22 mouse cellular contexts compared by ENCODE assay signal in the genomic region with DNA sequence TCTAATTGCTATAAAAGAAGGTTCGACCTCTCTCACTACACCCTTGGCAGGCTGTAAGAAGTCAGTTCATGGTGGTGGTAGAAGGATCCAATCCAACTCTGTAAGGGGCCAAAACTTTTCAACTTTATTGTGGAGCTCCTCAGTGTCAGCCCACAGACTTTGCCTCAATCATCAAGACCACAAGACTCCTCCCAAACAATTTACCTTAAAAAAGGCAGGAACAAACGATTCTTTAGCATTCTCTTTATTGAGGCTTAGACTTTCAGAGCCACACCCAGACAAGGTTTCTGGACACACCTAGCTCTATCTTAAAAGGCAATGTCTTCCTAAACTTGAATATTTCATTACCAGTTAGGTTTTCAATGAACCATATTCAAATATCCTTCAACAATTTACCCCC. TPM values are rescaled to one million over a fixed set of nuclear protein-coding genes. Genes with fewer than 3 reads are reported as not detected.
DNase-seq lines count a peak whose midpoint lies in the region; ATAC-seq and TF ChIP-seq lines count a peak whose summit lies in the region.
"Had no signal": no experiment of that assay in that cellular context is flagged by ENCODE, and none has a peak within 500 bp of the region (broad histone marks: within the 10 kb centered on the region; RNA-seq: fewer than 3 reads in every experiment).

No protein-coding gene starts in this region.

- no peak for TF ChIP-seq CTCF in hindbrain, postnatal 0 days (IDR thresholded peaks at IDR 0.05; ENCODE audit: low read depth)

- no peak overlapping the region for H3K9ac ChIP-seq in hindbrain, postnatal 0 days (replicated peaks; ENCODE audit: low read length)
- H3K9ac ChIP-seq: embryonic facial prominence, embryonic 12.5 days; forebrain, embryonic 12.5 days had no signal

- no peak overlapping the region for H3K4me3 ChIP-seq in hindbrain, postnatal 0 days (ENCODE audit: low read length)
- H3K4me3 ChIP-seq: embryonic facial prominence, embryonic 10.5 days; embryonic facial prominence, embryonic 12.5 days; forebrain, embryonic 10.5 days; forebrain, embryonic 12.5 days had no signal

- H3K4me1 ChIP-seq in hindbrain, postnatal 0 days (ENCODE audit: insufficient read depth, low read length) = no peaks in the 10 kb centered on the region
- H3K4me1 ChIP-seq: embryonic facial prominence, embryonic 10.5 days; embryonic facial prominence, embryonic 12.5 days; forebrain, embryonic 10.5 days; forebrain, embryonic 12.5 days had no signal

- intact Hi-C loops in gastrocnemius, postnatal 14 days (cut with DNase I; ENCODE audit: low total_unique reads) = no loop called here

- ATAC-seq in hindbrain, postnatal 0 days = no peak
- ATAC-seq in erythroid progenitor cell, adult 5-6 weeks (replicated peaks; ENCODE audit: low FRiP score, poor library complexity, severe bottlenecking) = no peak
- ATAC-seq: activated CD4-positive, CD25-positive, alpha-beta regulatory T cell, adult 4 months; forebrain, embryonic 14.5 days; forebrain, embryonic 16.5 days; Patski had no signal

- DNase-seq in ES-CJ7 (ENCODE audit: low read depth, low spot score) = peak; percentile 76
- peak; percentile 57 for DNase-seq in R1 (ENCODE audit: low read depth, low spot score)
- DNase-seq in hindbrain, postnatal 0 days (ENCODE audit: low spot score) = no peak
- no peak for DNase-seq in gastrocnemius, postnatal 14 days
- DNase-seq: adrenal gland, adult 8-10 months; adrenal gland, postnatal 14 days; adrenal gland, postnatal 36 days; cerebellum, adult 11-12 months; cerebellum, adult 2 months; cerebellum, adult 9-10 months; cerebellum, postnatal 10 days; cerebellum, postnatal 25 days had no signal

- WGBS in hindbrain, postnatal 0 days = 78% methylated on average over 2 of the region's 2 CpGs

- peaks cover 6% of the 10 kb centered on the region; the same call in 1 of the 2 replicates for H3K9me3 ChIP-seq in hindbrain, postnatal 0 days (ENCODE audit: low read length)
- H3K9me3 ChIP-seq: G1E had no signal

- H3K4me2 ChIP-seq in hindbrain, postnatal 0 days (ENCODE audit: low read depth, low read length) = no peak overlapping the region
- H3K4me2 ChIP-seq: embryonic facial prominence, embryonic 12.5 days; forebrain, embryonic 12.5 days had no signal

- H3K27ac ChIP-seq in hindbrain, postnatal 0 days = no peak overlapping the region
- H3K27ac ChIP-seq: embryonic facial prominence, embryonic 10.5 days; embryonic facial prominence, embryonic 12.5 days; forebrain, embryonic 10.5 days; forebrain, embryonic 12.5 days had no signal

- no peaks in the 10 kb centered on the region for H3K36me3 ChIP-seq in hindbrain, postnatal 0 days (ENCODE audit: insufficient read depth, low read length)
- H3K36me3 ChIP-seq: embryonic facial prominence, embryonic 10.5 days; embryonic facial prominence, embryonic 12.5 days; forebrain, embryonic 10.5 days; forebrain, embryonic 12.5 days; G1E had no signal

- no peaks in the 10 kb centered on the region for H3K27me3 ChIP-seq in hindbrain, postnatal 0 days (ENCODE audit: insufficient read depth, low read length)
- H3K27me3 ChIP-seq: embryonic facial prominence, embryonic 12.5 days; forebrain, embryonic 12.5 days; Patski had no signal

RNA-seq across cellular contexts. Expression of a gene that starts 51.6 kb away (rescaled TPM):
- total RNA-seq in hindbrain, postnatal 0 days (2014; rRNA removed) = 0.29 and 0.99 TPM in 2 replicates
- 1.9 and 2.7 TPM in 2 replicates for polyA plus RNA-seq in hindbrain, postnatal 0 days (2015; fragmentation: Nextera tagmentation; extraction: Ambion mirVana)
- under 1 TPM; 0.42 to 0.43 TPM for total RNA-seq in gastrocnemius, postnatal 14 days (2021)
- 4.2 and 12.6 TPM in 2 replicates for total RNA-seq in erythroid progenitor cell, adult 5-6 weeks (2015; ENCODE audit: low replicate concordance)
- 5.5 and 7.3 TPM in 2 replicates for total RNA-seq in erythroid progenitor cell, adult 5-6 weeks (2017; ENCODE audit: low replicate concordance)

Comparison
In these comparisons a context has a peak if more than half of its experiments do, and no peak if none do; other contexts are left out.
1. DNase-seq: peak in ES-CJ7 (single experiment) and R1 (single experiment); none in hindbrain, postnatal 0 days (single experiment) and gastrocnemius, postnatal 14 days (single experiment).